Mouse (Mus musculus) olfactory bulb, adult 2 months (tissue): ENCODE measurements around the gene Capn5.

Source experiments
- CTCF ChIP-seq: fragments of 200-500 bp; IDR thresholded peaks from 2 replicates; pipeline ENCODE4 v1.5.1; 2012; ENCODE audit warnings: low read depth, mild to moderate bottlenecking, low read length, moderate library complexity; ENCODE audit not compliant: insufficient read depth
- POLR2A ChIP-seq: fragments of 200-500 bp; IDR thresholded peaks from 2 replicates; pipeline ENCODE4 v1.6.1; 2012; ENCODE audit warnings: mild to moderate bottlenecking, low read depth, low read length, moderate library complexity; ENCODE audit not compliant: insufficient read depth

DNA sequence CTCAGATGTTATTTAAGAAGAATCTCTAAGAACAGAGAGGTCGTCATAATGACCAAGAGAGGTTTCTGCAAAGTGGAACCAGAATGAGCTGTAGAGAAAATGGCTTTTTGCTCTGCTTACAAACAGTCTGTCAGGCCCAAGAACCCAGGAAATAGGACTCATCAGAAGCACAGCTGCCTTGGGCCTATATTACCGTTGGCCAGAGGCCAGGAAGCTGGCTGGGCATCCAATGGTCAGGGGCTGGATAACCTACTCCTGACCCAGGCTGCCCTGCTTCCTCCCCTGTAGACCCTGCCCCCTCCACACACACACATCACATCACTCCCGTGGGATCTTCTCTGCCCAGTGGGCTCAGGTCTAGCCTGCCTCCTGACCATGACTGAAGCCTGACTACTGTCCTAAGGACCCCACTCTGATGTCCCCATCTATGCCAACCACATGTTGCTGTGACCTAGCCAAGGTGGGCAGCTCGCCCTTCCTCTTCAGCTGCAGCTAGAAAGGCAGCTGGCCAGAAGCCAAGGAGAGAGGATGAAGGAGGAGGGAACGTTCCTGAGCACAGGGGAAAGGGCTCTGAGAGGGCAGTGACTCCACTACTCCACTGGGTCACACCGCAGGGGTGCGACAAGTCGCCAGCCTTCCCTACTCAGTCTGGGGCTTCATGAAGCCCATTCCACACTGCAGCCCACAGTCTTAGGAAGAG lies 17.9 kb downstream of the Capn5 start:
- no peak for TF ChIP-seq POLR2A
- no peak for TF ChIP-seq CTCF
